Mouse (Mus musculus): ENCODE measurements around the gene Slc38a11.

GRCm38 (mm10) chr2:65384815-65385214, 21.0 kb upstream of the Slc38a11 start:
- TF ChIP-seq CTCF (IDR thresholded peaks at IDR 0.05) (no peak), EP300 (IDR thresholded peaks at IDR 0.05; ENCODE audit: insufficient read depth, low read depth, low read length) (no peak), POLR2A (IDR thresholded peaks at IDR 0.05; ENCODE audit: insufficient read depth, low read depth, low read length) (no peak)
